Mouse (Mus musculus): ENCODE data around the gene Syngr3.
A peak's percentile ranks its signal among the peaks of the same experiment; 100 is the strongest.
"Not testable (repeated sequence)": the region's sequence is repeated elsewhere in the genome, so short reads cannot be mapped to it uniquely, and the experiment has no call there.

Gene Syngr3

DNA sequence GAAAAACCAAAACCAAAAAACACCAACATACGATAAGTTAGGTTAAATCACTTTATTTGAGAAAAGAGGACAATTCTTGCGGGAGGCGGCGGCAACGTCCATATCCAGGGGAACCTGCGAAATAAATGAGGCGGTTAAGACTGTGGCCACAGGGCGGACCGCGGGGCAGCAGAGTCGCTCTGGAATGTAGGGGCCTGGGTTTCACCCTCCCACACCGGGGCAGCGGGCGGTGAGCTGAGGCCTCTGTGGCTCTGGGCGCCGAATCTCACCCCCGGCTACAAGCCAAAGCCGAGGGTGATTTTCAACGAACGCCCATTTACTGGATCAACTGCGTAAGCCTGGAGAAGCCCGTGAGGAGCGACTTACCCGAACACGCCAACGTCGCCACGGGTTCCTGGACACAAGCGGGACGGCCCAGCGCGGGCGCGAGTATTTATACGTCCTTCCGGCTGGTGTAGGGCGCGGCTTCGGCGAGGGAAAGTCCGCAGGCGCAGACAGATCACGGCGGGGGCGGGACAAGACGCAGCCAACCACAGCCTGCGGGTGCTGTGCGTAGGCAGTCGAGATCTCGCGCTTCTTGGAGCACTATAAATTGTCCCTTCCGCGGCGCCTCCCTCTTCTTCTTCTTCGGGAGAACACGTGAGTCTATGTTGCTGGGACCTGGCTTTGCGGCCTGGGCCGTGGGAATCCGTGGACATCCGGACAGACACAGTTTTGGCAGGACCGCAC, 29.9 kb upstream of the Syngr3 start:
- peak; percentile 99 for DNase-seq

DNA sequence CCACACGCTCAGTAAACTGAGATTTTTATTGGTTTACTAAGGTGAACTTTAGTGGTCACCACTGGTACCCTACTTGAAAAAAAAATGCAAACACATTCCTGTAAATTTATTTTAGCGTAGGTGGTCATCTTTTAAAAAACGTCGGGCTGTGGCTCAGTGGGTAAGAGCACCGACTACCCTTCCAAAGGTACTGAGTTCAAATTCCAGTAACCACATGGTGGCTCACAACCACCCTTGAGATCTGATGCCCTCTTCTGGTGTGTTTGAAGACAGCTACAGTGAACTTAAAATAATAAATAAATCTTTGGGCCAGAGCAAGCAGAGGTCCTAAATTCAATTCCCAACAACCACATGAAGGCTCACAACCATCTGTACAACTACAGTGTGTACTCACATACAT, 29.2 kb upstream of the Syngr3 start:
- not testable (repeated sequence) for DNase-seq

DNA sequence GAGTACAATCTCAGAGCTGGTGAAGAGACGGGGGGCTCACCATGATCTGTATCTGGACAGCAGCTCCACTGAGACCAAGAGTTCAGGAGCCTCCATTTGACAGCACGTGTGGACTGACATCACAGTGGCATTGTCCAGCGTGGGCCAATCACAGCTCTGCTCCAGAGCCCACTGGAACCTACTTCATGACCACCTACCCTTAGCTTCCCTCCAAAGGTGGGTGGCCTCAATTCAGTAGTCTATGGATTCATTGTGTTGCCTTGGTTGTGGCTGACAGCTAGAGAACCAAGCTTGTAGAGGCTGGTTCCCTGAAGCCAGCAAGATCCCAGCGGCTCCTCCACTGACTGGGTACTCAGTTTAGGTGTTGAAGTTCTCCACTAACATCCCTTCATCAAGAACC, 28.2 kb upstream of the Syngr3 start, which contains the start of the genes Rnf151 and Rps2:
Rnf151 (minus strand) TSS at position 121 of the 400 bp plus-strand sequence.
Rps2 (plus strand) TSS at position 174 of the 400 bp plus-strand sequence.
- no peak for DNase-seq

DNA sequence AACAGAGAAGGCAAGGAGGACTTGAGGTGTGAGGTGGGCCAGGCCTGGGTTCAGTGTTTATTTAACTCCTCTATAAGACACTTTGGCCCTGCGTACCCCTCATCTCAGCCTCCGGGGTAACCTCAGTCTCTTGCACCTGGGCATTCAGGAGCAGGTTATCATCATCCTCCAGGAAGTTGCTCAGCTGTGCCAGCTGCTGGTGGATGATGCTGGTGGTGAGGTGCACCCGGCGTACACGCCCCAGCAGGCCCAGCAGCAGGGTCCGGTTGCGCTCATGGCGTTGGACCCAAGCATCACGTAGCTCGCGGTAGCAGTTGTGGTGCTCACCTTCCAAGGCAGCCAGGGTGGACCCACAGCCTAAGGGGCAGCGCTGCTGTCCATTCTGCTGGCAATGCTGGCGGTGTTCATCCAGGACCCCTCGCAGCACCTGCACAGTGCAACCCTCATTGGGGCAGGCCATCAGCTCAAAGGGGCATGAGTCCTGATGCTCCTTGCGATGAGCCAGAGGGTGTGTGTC, 26.5 kb upstream of the Syngr3 start:
- no peak for DNase-seq

DNA sequence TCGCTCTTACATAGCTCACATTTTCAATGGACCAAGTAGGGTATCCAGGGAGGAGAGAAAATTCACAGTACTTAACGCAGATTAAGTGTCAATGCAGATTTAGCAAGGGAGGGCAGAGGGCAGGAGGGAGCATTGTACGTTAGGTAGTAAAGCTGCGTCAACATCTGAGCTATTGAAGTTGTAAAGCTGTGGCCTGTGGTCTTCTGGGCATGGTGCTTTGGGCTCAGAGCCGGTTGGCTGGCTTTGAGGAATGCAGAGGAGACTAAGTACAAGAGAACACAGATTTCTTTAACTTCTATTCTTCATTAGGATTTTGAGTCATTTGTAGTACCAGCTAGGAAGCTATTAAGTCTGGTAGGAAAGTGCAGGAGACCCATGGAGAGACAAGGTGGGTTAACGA, 25.8 kb upstream of the Syngr3 start:
- no peak for DNase-seq

DNA sequence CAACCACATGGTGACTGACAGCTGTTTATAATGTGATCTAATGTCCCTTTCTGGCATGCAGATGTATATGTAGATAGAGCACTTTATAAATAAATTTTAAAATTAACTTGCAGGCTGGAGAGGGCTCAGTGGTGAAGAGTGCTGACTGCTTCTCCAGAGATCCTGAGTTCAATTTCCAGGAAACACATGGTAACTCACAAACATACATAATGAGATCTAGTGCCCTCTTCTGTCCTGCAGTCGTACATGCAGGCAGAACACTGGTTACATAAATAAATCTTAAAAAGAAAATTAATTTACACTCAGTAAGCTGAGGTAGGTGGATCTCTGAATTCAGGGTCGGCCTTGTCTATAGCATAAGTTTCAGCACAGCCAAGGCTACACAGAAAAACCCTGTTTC, 18.9 kb upstream of the Syngr3 start:
- no peak for DNase-seq

DNA sequence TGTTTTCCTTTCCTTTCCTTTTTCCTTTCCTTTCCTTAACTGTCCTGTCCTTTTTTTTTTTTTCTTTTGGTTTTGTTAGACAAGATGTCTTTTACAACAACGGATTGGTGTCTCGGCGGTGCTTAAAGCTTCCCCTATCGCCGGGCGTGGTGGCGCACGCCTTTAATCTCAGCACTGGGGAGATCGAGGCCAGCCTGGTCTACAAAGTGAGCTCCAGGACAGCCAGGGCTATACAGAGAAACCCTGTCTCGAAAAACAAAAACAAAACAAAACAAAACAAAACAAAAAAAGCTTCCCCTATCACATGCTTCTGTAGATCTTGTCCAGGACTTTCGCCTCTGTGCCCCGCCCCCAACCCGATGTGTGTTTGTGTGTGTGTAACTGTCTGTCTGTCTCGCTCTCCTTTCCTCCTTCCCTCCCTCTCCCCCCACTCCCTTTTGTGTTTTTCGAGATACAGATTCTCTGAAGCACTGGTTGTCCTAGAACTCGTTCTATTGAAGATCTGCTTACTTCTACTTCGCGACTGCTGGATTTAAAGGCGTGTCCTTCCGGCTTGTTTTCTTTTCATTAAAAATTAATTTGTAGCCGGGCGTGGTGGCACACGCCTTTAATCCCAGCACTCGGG, 18.2 kb upstream of the Syngr3 start:
- no peak for DNase-seq

DNA sequence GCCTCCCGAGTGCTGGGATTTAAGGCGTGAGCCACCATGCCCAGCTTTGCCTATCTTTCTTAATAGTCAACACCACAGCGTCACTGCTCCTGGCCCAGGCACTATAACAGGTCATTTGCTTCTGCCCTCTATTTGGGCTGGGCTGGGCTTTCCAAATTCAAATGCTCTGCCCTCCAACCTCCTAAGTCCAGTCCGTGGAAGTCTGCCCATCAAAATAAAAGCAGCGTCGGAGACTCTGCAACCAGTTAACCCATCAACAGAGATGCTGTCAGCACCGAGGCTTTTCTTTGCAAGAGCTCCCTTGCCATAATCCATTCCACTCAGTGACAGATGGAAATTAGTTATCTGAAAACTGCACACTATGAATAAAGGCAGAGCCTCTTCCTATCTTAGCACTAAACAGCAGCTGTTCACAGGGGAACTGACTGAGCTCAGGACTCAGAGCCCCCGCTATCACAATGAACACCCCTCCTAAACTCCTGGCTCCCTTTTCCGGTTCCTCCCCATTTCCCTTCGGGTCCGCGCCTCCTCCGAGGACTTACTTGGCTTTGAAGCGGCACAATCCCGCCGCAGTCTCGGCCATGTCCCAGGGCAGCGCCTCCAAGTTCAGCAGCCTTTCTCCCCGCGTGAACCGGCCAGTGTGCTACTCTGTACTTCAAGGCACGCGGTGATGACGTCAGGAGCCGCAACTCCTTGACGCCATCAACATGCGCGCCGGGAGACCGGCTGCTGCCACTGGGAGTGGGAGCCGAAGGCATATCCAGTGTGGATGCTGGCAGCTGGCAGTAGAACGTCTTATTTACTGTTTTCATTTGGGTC, 17.4 kb upstream of the Syngr3 start, which contains the start of gene Tbl3:
Tbl3 (minus strand) TSS at position 679 of the 819 bp plus-strand sequence.
- DNase-seq, result peak; percentile 94

DNA sequence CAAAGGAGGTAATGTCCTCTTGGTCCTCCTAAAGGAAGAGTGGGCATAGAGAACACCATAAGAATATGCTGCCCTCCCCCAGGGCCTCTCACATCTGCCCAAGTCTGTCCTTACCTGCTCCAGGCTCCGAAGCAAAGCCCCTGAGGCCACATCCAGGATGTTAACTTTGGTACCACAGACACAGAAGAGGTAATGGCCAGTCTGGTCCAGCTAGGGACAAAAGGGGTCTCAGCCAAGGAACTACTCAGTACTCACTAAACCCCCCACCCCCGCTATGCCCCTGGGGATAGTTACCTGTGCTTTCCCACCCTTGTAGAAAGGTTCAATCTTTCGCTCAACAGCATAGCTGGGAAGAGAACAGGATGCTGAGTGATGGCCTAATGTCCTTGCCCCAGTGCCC, 16.1 kb upstream of the Syngr3 start:
- peak; percentile 1 for DNase-seq

DNA sequence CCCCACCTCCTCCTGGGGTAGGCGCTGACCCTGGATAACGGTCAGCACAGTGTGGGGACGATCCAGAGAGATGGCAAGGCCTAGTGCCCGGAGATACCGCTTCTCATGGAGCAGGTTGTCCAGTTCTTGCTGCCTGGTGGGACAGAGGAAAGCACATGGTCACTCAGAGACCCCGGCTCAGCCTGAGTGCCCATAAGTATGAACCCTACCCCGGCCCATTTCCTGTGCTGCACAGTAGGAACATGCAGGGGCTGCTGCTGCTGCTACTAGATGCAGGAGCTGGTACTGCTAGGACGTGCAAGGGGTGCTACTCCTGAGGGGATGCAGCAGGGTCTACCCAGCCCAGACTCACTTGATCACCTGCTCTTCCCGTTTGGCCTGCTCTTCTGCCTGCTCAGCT, 11.5 kb upstream of the Syngr3 start:
- DNase-seq, result no peak

DNA sequence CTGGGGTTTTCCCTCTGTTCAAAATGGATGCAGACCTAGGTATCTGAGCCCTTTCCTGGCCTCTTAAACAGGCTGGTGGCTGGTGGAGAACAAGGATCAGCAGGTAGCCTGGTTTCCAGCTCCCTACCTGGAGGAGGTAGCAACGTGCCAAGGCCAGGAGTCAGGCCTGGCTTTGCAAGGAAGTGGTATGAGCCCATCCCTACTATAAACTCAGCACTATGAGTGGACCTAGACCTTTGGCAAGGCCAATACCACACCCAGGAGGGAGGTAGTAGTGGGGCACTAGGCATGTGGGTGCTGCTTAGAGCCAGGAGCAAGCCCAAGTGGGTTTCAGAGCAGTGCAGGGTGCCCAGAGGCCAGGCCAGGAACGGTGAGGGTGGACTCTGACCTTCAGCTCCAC, 9.7 kb upstream of the Syngr3 start:
- DNase-seq, result no peak

DNA sequence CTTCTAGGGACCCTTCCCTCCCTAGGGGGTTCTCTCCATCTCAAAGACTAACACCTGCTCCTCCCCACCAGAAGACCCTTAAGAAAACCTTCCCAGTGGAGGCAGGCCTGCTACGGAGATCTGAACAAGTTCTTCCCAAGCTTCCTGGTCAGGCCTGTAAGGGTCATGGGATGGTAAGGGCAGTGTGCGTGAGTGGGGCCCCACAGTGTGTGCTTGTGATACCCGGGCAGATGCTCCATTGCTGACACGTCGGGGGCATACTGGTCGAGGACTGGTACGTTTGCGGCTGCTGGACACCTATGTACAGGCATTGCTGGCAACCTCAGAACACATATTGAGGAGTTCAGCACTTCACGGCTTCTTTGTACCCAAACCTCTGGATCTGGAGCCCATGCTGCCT, 9.0 kb upstream of the Syngr3 start:
- no peak for DNase-seq

DNA sequence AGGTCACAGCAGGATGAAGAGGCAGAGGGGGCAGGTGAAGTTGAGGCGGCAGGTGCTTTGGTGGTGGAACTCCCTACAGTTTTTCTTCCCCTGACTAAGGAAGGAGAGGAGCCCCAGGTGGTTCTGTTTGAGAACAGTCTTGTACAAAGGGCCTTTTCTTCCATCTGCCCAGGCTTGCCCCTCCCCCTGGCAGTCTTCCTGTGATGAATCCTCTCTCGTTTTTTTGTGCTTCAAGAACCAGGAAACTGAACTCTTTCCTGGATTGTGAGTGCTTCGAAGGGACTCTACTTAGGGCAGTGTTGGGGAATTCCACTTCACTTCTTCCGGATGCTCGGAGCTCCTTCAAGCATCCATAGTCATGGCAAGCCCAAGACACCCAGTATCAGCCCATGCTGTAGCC, 8.2 kb upstream of the Syngr3 start:
- DNase-seq, result no peak

DNA sequence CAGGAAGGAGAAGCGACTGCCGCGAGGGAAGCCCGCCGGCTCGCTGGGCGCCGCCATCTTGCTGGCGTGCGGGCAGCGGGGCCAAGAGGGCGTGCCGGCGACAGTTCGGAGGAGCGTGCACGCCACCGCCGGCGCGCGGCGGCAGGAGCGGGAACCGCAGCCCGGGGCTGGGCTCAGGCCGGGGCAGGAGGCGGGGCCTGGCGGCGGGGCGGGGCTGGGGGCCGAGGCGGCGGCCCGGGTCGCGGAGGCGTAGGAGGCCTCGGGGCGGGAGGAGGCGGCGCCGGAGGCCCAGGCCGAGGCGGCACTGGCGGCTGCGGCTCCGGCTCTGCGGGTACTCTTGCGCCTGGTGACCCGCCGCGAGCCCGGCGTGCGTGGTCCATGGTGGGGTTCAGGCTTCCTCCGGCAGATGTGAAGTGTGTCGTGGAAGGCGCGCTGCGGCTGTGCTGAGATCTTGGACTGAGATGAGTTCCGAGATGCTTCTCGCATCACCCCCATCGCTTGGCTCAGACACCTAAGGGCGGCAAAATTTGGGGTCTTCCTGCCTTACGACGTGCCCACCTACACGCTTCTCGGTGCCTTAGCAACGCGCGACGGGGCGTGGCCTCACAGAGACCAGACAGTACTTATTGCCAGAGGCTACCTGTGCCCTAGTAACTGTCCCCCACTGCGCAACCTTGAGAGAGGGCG, 6.4 kb upstream of the Syngr3 start, which contains the start of the genes Gfer and Noxo1:
Gfer (minus strand) TSS at position 146 of the 687 bp plus-strand sequence.
Noxo1 (plus strand) TSS at position 224 of the 687 bp plus-strand sequence.
- peak; percentile 83 for DNase-seq

DNA sequence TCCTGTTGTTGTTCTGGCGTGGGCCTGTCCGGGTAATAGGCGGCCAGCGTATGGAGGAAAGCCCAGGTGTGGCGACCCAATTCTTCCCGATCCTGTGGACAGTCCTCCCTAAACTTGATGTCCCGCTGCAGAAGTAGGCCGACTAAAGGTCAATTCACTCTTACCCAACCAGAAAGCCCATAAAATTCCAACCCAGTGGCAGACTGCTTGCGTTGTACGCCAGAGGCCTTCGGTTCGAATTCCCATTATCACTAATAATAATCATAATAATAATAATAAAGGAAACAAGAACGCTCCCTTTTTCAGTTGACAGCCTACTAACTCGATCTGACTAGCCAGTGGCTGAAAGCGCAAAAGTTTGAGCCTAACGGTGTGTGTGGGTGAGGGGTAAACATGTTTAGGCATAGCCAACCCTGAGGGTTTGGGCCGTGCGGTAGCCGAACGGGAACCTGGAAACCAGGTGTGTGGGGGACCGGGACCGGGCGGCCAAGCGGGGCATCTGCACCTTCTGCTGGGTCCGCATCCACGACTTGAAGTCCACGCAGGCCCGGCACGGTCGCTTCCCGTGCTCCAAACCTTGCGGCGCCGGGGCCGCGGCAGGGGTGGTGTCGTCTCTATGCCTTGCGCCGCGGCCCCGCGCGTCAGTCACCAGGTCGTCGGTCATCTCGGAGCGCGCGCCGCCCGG, 5.7 kb upstream of the Syngr3 start:
- DNase-seq, result no peak

DNA sequence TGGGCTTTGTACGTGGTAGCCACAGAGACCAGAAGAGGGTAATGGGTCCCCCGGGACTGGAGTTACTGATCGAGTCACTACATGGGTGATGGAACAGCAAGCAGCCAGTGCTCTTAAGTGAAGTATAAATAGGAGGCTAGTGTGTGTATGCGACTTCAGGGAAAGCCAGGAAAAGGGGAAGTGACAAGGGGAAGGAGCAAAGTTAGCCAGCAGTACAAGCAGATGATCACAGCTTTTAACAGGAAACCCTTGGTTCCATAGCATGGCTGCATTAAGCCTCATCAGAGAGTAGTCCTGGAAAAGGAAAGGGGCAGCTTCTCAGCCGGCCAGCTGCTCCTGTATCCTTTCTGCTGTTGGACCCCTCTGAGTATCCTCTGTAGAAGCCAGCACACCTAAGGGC, 2.6 kb upstream of the Syngr3 start:
- no peak for DNase-seq

DNA sequence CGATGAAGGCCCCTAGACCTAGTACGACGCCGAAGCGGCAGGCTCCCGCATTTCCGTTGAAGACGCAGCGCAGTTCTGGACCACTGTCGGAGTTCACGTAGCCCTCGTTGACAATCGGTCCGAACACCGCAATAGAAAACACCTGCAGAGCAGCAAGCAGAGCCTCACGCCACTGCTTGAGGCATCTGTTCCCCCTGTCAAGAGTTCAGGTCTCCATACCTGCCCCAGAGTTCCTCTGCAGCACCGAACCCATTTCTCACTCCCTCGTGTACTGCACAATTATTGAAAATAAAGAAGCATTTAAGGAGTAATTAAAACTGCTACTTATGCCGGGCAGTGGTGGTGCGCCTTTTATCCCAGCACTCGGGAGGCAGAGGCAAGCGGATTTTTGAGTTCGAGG, 2.2 kb downstream of the Syngr3 start:
- DNase-seq, result no peak

DNA sequence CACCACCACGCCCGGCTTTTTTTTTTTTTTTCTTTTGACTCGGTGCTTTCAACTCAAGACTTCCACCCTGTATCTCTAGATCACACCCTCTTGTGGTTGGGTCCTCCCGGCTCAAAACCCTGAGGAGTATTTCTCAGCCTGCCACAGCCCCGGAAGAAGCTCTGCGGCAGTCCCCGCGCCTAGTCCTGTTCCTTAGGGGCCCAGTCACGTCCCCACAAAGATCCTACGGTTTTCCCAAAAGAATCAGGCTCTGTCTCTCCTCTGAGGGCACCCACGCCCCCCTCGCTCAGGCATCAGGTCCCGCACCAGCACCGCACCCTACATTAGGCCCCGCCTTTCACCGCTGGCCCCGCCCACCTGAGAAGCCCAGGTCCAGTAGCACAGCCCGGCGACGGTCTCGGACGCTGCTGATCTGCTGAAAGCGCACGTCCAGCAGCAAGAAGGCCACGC, 2.6 kb downstream of the Syngr3 start:
- DNase-seq, result no peak

DNA sequence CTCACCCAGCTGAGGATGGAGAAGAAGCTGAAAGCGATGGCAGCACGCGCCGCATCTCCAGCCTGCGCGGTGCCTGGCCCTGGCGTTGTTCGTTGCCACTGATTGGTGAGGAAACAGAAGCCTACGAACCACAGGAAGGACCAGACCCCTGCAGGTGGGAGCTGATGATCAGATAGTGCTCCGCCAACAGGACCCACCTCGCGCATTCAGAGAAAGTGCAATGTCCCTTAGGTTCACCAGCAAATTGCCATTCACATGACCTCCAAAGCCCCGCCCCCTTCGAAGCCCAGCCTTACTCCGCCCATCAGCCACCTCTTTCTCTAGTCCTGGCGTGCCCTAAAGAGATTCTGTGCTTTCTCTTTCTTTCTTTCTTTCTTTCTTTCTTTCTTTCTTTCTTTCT, 3.2 kb downstream of the Syngr3 start:
- no peak for DNase-seq

DNA sequence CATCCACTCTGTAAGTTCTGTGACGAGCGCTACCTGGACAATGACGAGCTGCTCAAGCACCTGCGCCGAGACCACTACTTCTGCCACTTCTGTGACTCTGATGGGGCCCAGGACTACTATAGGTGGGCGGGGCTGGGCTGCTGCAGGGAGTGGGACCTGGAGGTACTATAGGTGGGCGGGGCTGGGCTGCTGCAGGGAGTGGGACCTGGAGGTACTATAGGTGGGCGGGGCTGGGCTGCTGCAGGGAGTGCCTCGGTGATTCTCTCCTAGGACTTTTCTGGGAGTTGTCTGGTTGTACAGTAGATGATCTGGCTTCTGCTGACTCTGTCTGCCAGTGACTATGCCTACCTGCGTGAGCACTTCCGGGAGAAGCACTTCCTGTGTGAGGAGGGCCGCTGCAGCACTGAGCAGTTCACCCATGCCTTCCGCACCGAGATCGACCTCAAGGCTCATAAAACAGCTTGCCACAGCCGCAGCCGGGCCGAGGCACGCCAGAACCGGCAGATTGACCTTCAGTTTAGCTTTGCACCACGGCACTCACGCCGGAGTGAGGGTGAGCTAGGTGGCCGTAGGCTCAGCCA, 12.2 kb downstream of the Syngr3 start:
- no peak for DNase-seq

DNA sequence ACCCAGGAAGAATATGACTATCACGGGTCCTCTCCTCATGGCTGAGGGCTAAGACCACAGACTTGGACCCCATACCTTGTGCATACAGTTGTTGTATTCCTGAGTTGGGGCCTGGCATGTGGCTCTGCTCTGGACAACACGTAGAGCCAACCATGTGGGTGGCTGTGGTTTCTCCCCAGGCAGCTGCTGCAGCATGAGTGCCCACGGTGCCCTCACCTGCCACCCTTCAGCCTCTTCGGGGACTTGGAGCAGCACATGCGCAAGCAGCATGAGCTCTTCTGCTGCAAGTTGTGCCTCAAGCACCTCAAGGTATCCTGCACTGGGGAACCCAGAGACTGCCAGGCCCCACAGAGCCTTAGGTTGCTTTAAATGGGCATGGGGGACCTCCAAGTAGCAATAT, 12.9 kb downstream of the Syngr3 start:
- no peak for DNase-seq

DNA sequence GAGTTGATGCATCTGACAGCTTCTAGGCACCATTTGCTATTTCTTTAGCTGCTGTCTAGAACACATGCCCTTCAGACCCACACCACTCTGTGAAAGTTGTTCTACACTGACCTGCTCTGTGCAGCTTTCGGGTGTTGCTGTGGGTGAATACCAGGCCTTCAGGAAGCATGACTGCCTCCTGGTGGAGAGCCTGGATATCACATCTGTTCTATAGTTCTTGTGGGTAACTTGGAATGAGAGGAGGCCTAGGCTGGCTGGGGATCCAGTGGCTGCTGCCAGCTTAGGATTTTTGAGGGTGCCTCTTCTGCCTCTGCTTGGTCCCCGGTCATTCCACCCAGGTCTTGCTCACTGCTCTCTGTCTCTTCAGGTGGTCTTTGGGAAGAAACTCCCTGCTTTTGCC, 13.6 kb downstream of the Syngr3 start:
- no peak for DNase-seq

All from layer of hippocampus, adult 9-11 months (tissue).